Mouse (Mus musculus) midbrain, embryonic 13.5 days (tissue): ENCODE results near the gene Olfr802. TPM values are rescaled to one million over a fixed set of nuclear protein-coding genes. Genes with fewer than 3 reads are reported as not detected.

ENCODE experiments used
- ATAC-seq: fragments of 200-750 bp; cut with Nextera tagmentation; 2 replicates; pipeline ENCODE4 v1.8.0; 2017; ENCODE audit warnings: mild to moderate bottlenecking, moderate TSS enrichment, moderate library complexity
- H3K27ac ChIP-seq: fragments of 300-500 bp; sonication (generic); 2 replicates; pipeline ENCODE4 v1.5.1; 2015; ENCODE audit warnings: inconsistent platforms, mild to moderate bottlenecking, moderate library complexity
- H3K27me3 ChIP-seq: fragments of 300-500 bp; sonication (generic); 2 replicates; pipeline ENCODE4 v1.6.1; 2015; ENCODE audit warnings: mild to moderate bottlenecking, inconsistent platforms
- H3K36me3 ChIP-seq: fragments of 300-500 bp; sonication (generic); 2 replicates; pipeline ENCODE4 v1.6.1; 2015; ENCODE audit warnings: mild to moderate bottlenecking, inconsistent platforms
- H3K4me1 ChIP-seq: fragments of 300-500 bp; sonication (generic); replicated peaks from 2 replicates; pipeline ENCODE4 v1.6.1; 2015; ENCODE audit warnings: inconsistent platforms
- H3K4me2 ChIP-seq: fragments of 300-500 bp; sonication (generic); replicated peaks from 2 replicates; pipeline ENCODE4 v1.6.1; 2015; ENCODE audit warnings: moderate library complexity, mild to moderate bottlenecking, inconsistent platforms
- H3K4me3 ChIP-seq: fragments of 300-500 bp; sonication (generic); replicated peaks from 2 replicates; pipeline ENCODE4 v1.5.1; 2015; ENCODE audit warnings: mild to moderate bottlenecking, inconsistent platforms
- H3K9ac ChIP-seq: fragments of 300-500 bp; sonication (generic); replicated peaks from 2 replicates; pipeline ENCODE4 v1.6.1; 2015; ENCODE audit warnings: mild to moderate bottlenecking, inconsistent platforms
- H3K9me3 ChIP-seq: fragments of 300-500 bp; sonication (generic); 2 replicates; pipeline ENCODE4 v1.6.1; 2016; ENCODE audit warnings: mild to moderate bottlenecking, inconsistent platforms
- WGBS: fragments of 180-500 bp; shearing (Covaris S2); methylation state at CpG from one replicate; pipeline ENCODE4 v1.1.7; 2015; 5-methylcytosine and 5-hydroxymethylcytosine counted together
- microRNA-seq: library from miRNA; unstranded; fragments of <30 nt; microRNA quantifications from one replicate; pipeline ENCODE4, GENCODE M21; 2016
- polyA plus RNA-seq: library from polyadenylated mRNA; unstranded; fragments of >200 nt; fragmentation: Nextera tagmentation; extraction: Ambion mirVana; gene quantifications from 2 replicates; pipeline ENCODE4 v1.2.1, GENCODE M21; 2015

Olfr802 gene
- not detected in 2 replicates for polyA plus RNA-seq

- H3K4me3 ChIP-seq, result no peak within 1 kb of the TSS
- H3K4me2 ChIP-seq, result no peak within 1 kb of the TSS
- H3K9me3 ChIP-seq, result no peaks in the 10 kb centered on the region
- H3K27ac ChIP-seq, result no peak within 1 kb of the TSS
- WGBS, result 58% methylated on average over 1 of the region's 1 CpGs
- H3K4me1 ChIP-seq, result no peaks in the 10 kb centered on the region
- H3K36me3 ChIP-seq, result no peaks in the 10 kb centered on the region
- no peak within 1 kb of the TSS for H3K9ac ChIP-seq
- ATAC-seq, result no peak
- no peaks in the 10 kb centered on the region for H3K27me3 ChIP-seq
Measured at GRCm38 (mm10) chr10:129688069-129688468, at the start of gene Olfr802. Olfr802 (minus strand) TSS chr10:129688169.

GRCm38 (mm10) chr10:129729275-129729674 is 41.3 kb upstream of the Olfr802 start, which contains the start of gene Olfr805:
Olfr805 (minus strand) TSS chr10:129729375.
- no peak within 1 kb of the TSS for H3K4me2 ChIP-seq
- no peaks in the 10 kb centered on the region for H3K9me3 ChIP-seq
- no peak within 1 kb of the TSS for H3K27ac ChIP-seq
- no peaks in the 10 kb centered on the region for H3K4me1 ChIP-seq
- no peaks in the 10 kb centered on the region for H3K36me3 ChIP-seq
- 100% methylated on average over 2 of the region's 2 CpGs for WGBS
- no peak for ATAC-seq
- no peak within 1 kb of the TSS for H3K4me3 ChIP-seq
- no peak within 1 kb of the TSS for H3K9ac ChIP-seq
- H3K27me3 ChIP-seq, result no peaks in the 10 kb centered on the region

- H3K27me3 ChIP-seq, result no peaks in the 10 kb centered on the region
- no peaks in the 10 kb centered on the region for H3K4me1 ChIP-seq
- H3K9me3 ChIP-seq, result no peaks in the 10 kb centered on the region
- no peak within 1 kb of the TSS for H3K4me2 ChIP-seq
- no peak within 1 kb of the TSS for H3K4me3 ChIP-seq
- no peak within 1 kb of the TSS for H3K9ac ChIP-seq
- ATAC-seq, result no peak
- H3K36me3 ChIP-seq, result no peaks in the 10 kb centered on the region
- H3K27ac ChIP-seq, result no peak within 1 kb of the TSS
Measured at GRCm38 (mm10) chr10:129702910-129703309, 14.9 kb upstream of the Olfr802 start, which contains the start of gene Olfr804. Olfr804 (plus strand) TSS chr10:129703210.

GRCm38 (mm10) chr10:129694186-129694585 is 6.2 kb upstream of the Olfr802 start, which contains the start of gene Olfr803:
Olfr803 (minus strand) TSS chr10:129694286.
- ATAC-seq, result no peak
- 85% methylated on average over 2 of the region's 2 CpGs for WGBS

GRCm38 (mm10) chr10:129673765-129674164 is 14.2 kb downstream of the Olfr802 start, which contains the start of gene Olfr801:
Olfr801 (minus strand) TSS chr10:129673865.
- Histone ChIP-seq H3K9me3 (no peaks in the 10 kb centered on the region), H3K27ac (no peak within 1 kb of the TSS), H3K4me2 (no peak within 1 kb of the TSS), H3K9ac (no peak within 1 kb of the TSS), H3K36me3 (no peaks in the 10 kb centered on the region), H3K4me1 (no peaks in the 10 kb centered on the region), H3K27me3 (no peaks in the 10 kb centered on the region), H3K4me3 (no peak within 1 kb of the TSS)
- WGBS, result 90% methylated on average over 1 of the region's 1 CpGs
- ATAC-seq, result no peak

More at GRCm38 (mm10) chr10:129694186-129694585, 6.2 kb upstream of the Olfr802 start, which contains the start of gene Olfr803:
- no peaks in the 10 kb centered on the region for H3K9me3 ChIP-seq
- H3K27me3 ChIP-seq, result no peaks in the 10 kb centered on the region
- H3K4me2 ChIP-seq, result no peak within 1 kb of the TSS
- H3K36me3 ChIP-seq, result no peaks in the 10 kb centered on the region
- no peak within 1 kb of the TSS for H3K9ac ChIP-seq
- H3K4me3 ChIP-seq, result no peak within 1 kb of the TSS
- no peak within 1 kb of the TSS for H3K27ac ChIP-seq
- no peaks in the 10 kb centered on the region for H3K4me1 ChIP-seq

- ATAC-seq, result no peak
- no peaks in the 10 kb centered on the region for H3K9me3 ChIP-seq
- H3K4me2 ChIP-seq, result no peak within 1 kb of the TSS
Measured at GRCm38 (mm10) chr10:129657394-129657793, 30.6 kb downstream of the Olfr802 start, which contains the start of gene Olfr800. Olfr800 (plus strand) TSS chr10:129657694.

GRCm38 (mm10) chr10:129651763-129652162 is 36.2 kb downstream of the Olfr802 start:
- 88% methylated on average over 1 of the region's 1 CpGs for WGBS
- Histone ChIP-seq H3K4me2 (no peak overlapping the region), H3K4me3 (no peak overlapping the region), H3K27me3 (no peaks in the 10 kb centered on the region), H3K9ac (no peak overlapping the region), H3K27ac (no peak overlapping the region), H3K4me1 (no peaks in the 10 kb centered on the region), H3K9me3 (no peaks in the 10 kb centered on the region), H3K36me3 (no peaks in the 10 kb centered on the region)
- no peak for ATAC-seq

More at GRCm38 (mm10) chr10:129657394-129657793, 30.6 kb downstream of the Olfr802 start, which contains the start of gene Olfr800:
- Histone ChIP-seq H3K9ac (no peak within 1 kb of the TSS), H3K27me3 (no peaks in the 10 kb centered on the region), H3K4me1 (no peaks in the 10 kb centered on the region), H3K36me3 (no peaks in the 10 kb centered on the region), H3K27ac (no peak within 1 kb of the TSS), H3K4me3 (no peak within 1 kb of the TSS)

GRCm38 (mm10) chr10:129637184-129637583 is 50.8 kb downstream of the Olfr802 start, which contains the start of gene Olfr799:
Olfr799 (plus strand) TSS chr10:129637484.
- Histone ChIP-seq H3K4me1 (no peaks in the 10 kb centered on the region), H3K4me2 (no peak within 1 kb of the TSS), H3K9ac (no peak within 1 kb of the TSS), H3K27me3 (no peaks in the 10 kb centered on the region), H3K4me3 (no peak within 1 kb of the TSS), H3K9me3 (no peaks in the 10 kb centered on the region), H3K27ac (no peak within 1 kb of the TSS), H3K36me3 (no peaks in the 10 kb centered on the region)
- WGBS, result 34% methylated on average over 1 of the region's 1 CpGs
- no peak for ATAC-seq

- WGBS, result 89% methylated on average over 1 of the region's 1 CpGs
- H3K36me3 ChIP-seq, result no peaks in the 10 kb centered on the region
- no peaks in the 10 kb centered on the region for H3K27me3 ChIP-seq
- H3K4me1 ChIP-seq, result no peaks in the 10 kb centered on the region
- no peaks in the 10 kb centered on the region for H3K9me3 ChIP-seq
- ATAC-seq, result no peak
- no peak within 1 kb of the TSS for H3K4me2 ChIP-seq
- H3K27ac ChIP-seq, result no peak within 1 kb of the TSS
- H3K4me3 ChIP-seq, result no peak within 1 kb of the TSS
- H3K9ac ChIP-seq, result no peak within 1 kb of the TSS
Measured at GRCm38 (mm10) chr10:129627834-129628233, 60.1 kb downstream of the Olfr802 start, which contains the start of gene Olfr798. Olfr798 (minus strand) TSS chr10:129627934.

Small RNAs within 50 kb of the gene (microRNA-seq; reads per million reads assigned to microRNA genes)
- gene Gm24485, result not detected

Other genes with a start within 250 kb of the Olfr802 start
- not detected in 2 replicates for gene Olfr787, start 226.3 kb downstream of the Olfr802 start, polyA plus RNA-seq
- not detected in 2 replicates for gene Olfr788, start 217.2 kb downstream of the Olfr802 start, polyA plus RNA-seq
- gene Olfr789, start 203.4 kb downstream of the Olfr802 start, polyA plus RNA-seq, result not detected in 2 replicates
- gene Olfr790, start 189.7 kb downstream of the Olfr802 start, polyA plus RNA-seq, result not detected in 2 replicates
- not detected in 2 replicates for gene Olfr791, start 166.4 kb downstream of the Olfr802 start, polyA plus RNA-seq
- gene Olfr792, start 149.0 kb downstream of the Olfr802 start, polyA plus RNA-seq, result not detected in 2 replicates
- gene Olfr794, start 120.5 kb downstream of the Olfr802 start, polyA plus RNA-seq, result not detected in 2 replicates
- gene Olfr796, start 75.6 kb downstream of the Olfr802 start, polyA plus RNA-seq, result not detected in 2 replicates
- gene Olfr798, start 60.2 kb downstream of the Olfr802 start, polyA plus RNA-seq, result not detected in 2 replicates
- not detected in 2 replicates for gene Olfr799, start 50.7 kb downstream of the Olfr802 start, polyA plus RNA-seq
- not detected in 2 replicates for gene Olfr800, start 30.5 kb downstream of the Olfr802 start, polyA plus RNA-seq
- not detected in 2 replicates for gene Olfr801, start 14.3 kb downstream of the Olfr802 start, polyA plus RNA-seq
- not detected in 2 replicates for gene Olfr803, start 6.1 kb upstream of the Olfr802 start, polyA plus RNA-seq
- not detected in 2 replicates for gene Olfr804, start 15.0 kb upstream of the Olfr802 start, polyA plus RNA-seq
- gene Olfr805, start 41.2 kb upstream of the Olfr802 start, polyA plus RNA-seq, result not detected in 2 replicates
- not detected in 2 replicates for gene Olfr806, start 53.8 kb upstream of the Olfr802 start, polyA plus RNA-seq
- not detected in 2 replicates for gene Olfr807, start 69.6 kb upstream of the Olfr802 start, polyA plus RNA-seq
- not detected in 2 replicates for gene Olfr808, start 77.3 kb upstream of the Olfr802 start, polyA plus RNA-seq
- gene Olfr809, start 86.5 kb upstream of the Olfr802 start, polyA plus RNA-seq, result not detected in 2 replicates
- not detected in 2 replicates for gene Olfr810, start 106.7 kb upstream of the Olfr802 start, polyA plus RNA-seq
- gene Olfr811, start 116.2 kb upstream of the Olfr802 start, polyA plus RNA-seq, result not detected in 2 replicates
- not detected in 2 replicates for gene Olfr812, start 157.9 kb upstream of the Olfr802 start, polyA plus RNA-seq
- not detected in 2 replicates for gene Olfr813, start 167.2 kb upstream of the Olfr802 start, polyA plus RNA-seq
- not detected in 2 replicates for gene Olfr814, start 191.7 kb upstream of the Olfr802 start, polyA plus RNA-seq
- not detected in 2 replicates for gene Olfr815, start 217.7 kb upstream of the Olfr802 start, polyA plus RNA-seq
- gene Olfr816, start 227.4 kb upstream of the Olfr802 start, polyA plus RNA-seq, result not detected in 2 replicates